In genomic region chr7:65489742-65490141, GRCm38 (mm10) we compare ENCODE assay signal across 14 mouse cellular contexts.
"Had no signal": no experiment of that assay in that cellular context is flagged by ENCODE, and none has a peak within 500 bp of the region (broad histone marks: within the 10 kb centered on the region; RNA-seq: fewer than 3 reads in every experiment).

No protein-coding gene starts in this region.

- H3K9me3 ChIP-seq: limb, embryonic 15.5 days; liver, embryonic 12.5 days; lung, embryonic 15.5 days; midbrain, embryonic 15.5 days; stomach, embryonic 15.5 days had no signal

- DNase-seq: kidney, adult 8-10 months; kidney, postnatal 36 days; lung, postnatal 14 days; right cerebral cortex, postnatal 14 days; thymus, adult 2 months; thymus, postnatal 36 days had no signal

- H3K36me3 ChIP-seq: limb, embryonic 15.5 days; liver, embryonic 12.5 days; lung, embryonic 15.5 days; midbrain, embryonic 15.5 days; stomach, embryonic 15.5 days had no signal

- H3K4me1 ChIP-seq: liver, embryonic 12.5 days; megakaryocyte, embryonic 14.5 days had no signal

- H3K4me2 ChIP-seq: limb, embryonic 15.5 days; liver, embryonic 12.5 days; lung, embryonic 15.5 days; midbrain, embryonic 11.5 days; midbrain, embryonic 15.5 days; stomach, embryonic 15.5 days had no signal

- H3K27ac ChIP-seq: limb, embryonic 15.5 days; liver, embryonic 12.5 days; lung, embryonic 15.5 days; macrophage; midbrain, embryonic 15.5 days; stomach, embryonic 15.5 days had no signal

- ATAC-seq: liver, embryonic 12.5 days; midbrain, embryonic 15.5 days had no signal

- H3K27me3 ChIP-seq: limb, embryonic 15.5 days; liver, embryonic 12.5 days; lung, embryonic 15.5 days; midbrain, embryonic 15.5 days; stomach, embryonic 15.5 days had no signal

- H3K9ac ChIP-seq: limb, embryonic 15.5 days; liver, embryonic 12.5 days; lung, embryonic 15.5 days; midbrain, embryonic 15.5 days; stomach, embryonic 15.5 days had no signal

- H3K4me3 ChIP-seq: limb, embryonic 15.5 days; liver, embryonic 12.5 days; lung, embryonic 15.5 days; megakaryocyte, embryonic 14.5 days; midbrain, embryonic 15.5 days; stomach, embryonic 15.5 days had no signal
